Mouse (Mus musculus): ENCODE results near the gene Wnt3a. TPM values are rescaled to one million over a fixed set of nuclear protein-coding genes. Genes with fewer than 3 reads are reported as not detected.

The Wnt3a gene
- total RNA-seq, 4 experiments from 2014 or later: 0.10 to 0.22 (median 0.16) TPM; not detected in 1

GRCm38 (mm10) chr11:59263870-59264563, 26.5 kb downstream of the Wnt3a start:
- DNase-seq (ENCODE audit: low spot score in 2 of 2): no peak

- DNase-seq (ENCODE audit: low spot score in 2 of 2): no peak
Observed at GRCm38 (mm10) chr11:59262308-59262707, 28.2 kb downstream of the Wnt3a start.

GRCm38 (mm10) chr11:59260706-59261493, 29.7 kb downstream of the Wnt3a start:
- no peak for DNase-seq (ENCODE audit: low spot score in 2 of 2)

- no peak for DNase-seq (ENCODE audit: low spot score in 2 of 2)
Observed at GRCm38 (mm10) chr11:59259647-59260046, 30.9 kb downstream of the Wnt3a start.

- DNase-seq (ENCODE audit: low spot score in 2 of 2): no peak
Observed at GRCm38 (mm10) chr11:59248101-59248500, 42.5 kb downstream of the Wnt3a start.

GRCm38 (mm10) chr11:59243856-59244255, 46.7 kb downstream of the Wnt3a start:
- no peak for DNase-seq (ENCODE audit: low spot score in 2 of 2)

GRCm38 (mm10) chr11:59241841-59242240, 48.7 kb downstream of the Wnt3a start:
- no peak for DNase-seq (ENCODE audit: low spot score in 2 of 2)

- DNase-seq (ENCODE audit: low spot score in 2 of 2): no peak
Observed at GRCm38 (mm10) chr11:59239796-59240195, 50.8 kb downstream of the Wnt3a start.

- no peak for DNase-seq (ENCODE audit: low spot score in 2 of 2)
Observed at GRCm38 (mm10) chr11:59239428-59239785, 51.1 kb downstream of the Wnt3a start.

- DNase-seq (ENCODE audit: low spot score in 2 of 2): peak; percentile 47 to 60
Observed at GRCm38 (mm10) chr11:59238525-59239427, 51.8 kb downstream of the Wnt3a start.

- no peak for DNase-seq (ENCODE audit: low spot score in 2 of 2)
Observed at GRCm38 (mm10) chr11:59232797-59233196, 57.8 kb downstream of the Wnt3a start.

- DNase-seq (ENCODE audit: low spot score in 2 of 2): peak in 1 of 2 experiments; percentile 55
Observed at GRCm38 (mm10) chr11:59230144-59230760, 60.3 kb downstream of the Wnt3a start.

GRCm38 (mm10) chr11:59228122-59228953, 62.2 kb downstream of the Wnt3a start, which contains the start of gene Arf1:
Gene Arf1 (minus strand): TSS chr11:59228270.
- peak; percentile 93 to 96 for DNase-seq (ENCODE audit: low spot score in 2 of 2)

- no peak for DNase-seq (ENCODE audit: low spot score in 2 of 2)
Observed at GRCm38 (mm10) chr11:59227604-59228121, 62.9 kb downstream of the Wnt3a start.

GRCm38 (mm10) chr11:59226787-59227603, 63.6 kb downstream of the Wnt3a start:
- no peak for DNase-seq (ENCODE audit: low spot score in 2 of 2)

- no peak for DNase-seq (ENCODE audit: low spot score in 2 of 2)
Observed at GRCm38 (mm10) chr11:59226251-59226650, 64.3 kb downstream of the Wnt3a start.

- no peak for DNase-seq (ENCODE audit: low spot score in 2 of 2)
Observed at GRCm38 (mm10) chr11:59225167-59225566, 65.4 kb downstream of the Wnt3a start.

- no peak for DNase-seq (ENCODE audit: low spot score in 2 of 2)
Observed at GRCm38 (mm10) chr11:59224470-59224869, 66.1 kb downstream of the Wnt3a start.

- DNase-seq (ENCODE audit: low spot score in 2 of 2): no peak
Observed at GRCm38 (mm10) chr11:59224025-59224424, 66.5 kb downstream of the Wnt3a start.
